Mouse (Mus musculus) megakaryocyte, embryonic 14.5 days (primary cell): ENCODE data around the gene Klhl29.

ENCODE experiments used
- FLI1 ChIP-seq: IDR thresholded peaks from 2 replicates; pipeline ENCODE4 v1.6.1; 2012; ENCODE audit warnings: low read length, inconsistent platforms, mixed read lengths
- GATA1 ChIP-seq: IDR thresholded peaks from 3 replicates; pipeline ENCODE4 v1.6.1; 2012; ENCODE audit warnings: mixed read lengths, low read length, inconsistent platforms, borderline replicate concordance

DNA sequence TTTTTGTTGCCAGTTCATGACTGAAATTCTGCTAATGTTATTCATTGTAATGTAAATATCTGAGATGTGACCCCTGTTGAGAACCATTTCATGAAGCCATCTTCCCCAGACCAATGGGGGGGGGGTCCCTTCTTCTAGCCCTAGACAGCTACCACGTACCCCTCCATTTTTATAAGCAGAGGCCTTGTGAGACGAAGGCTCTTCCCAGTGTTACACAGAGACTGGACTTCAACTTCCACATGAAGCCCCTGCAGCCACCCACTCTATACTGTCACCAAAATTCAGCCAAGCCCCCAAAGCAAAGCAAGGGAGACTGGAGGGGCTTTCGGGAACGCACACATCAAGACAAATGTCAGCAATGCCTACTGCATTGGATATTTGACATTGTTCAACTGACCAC is 6.1 kb downstream of the Klhl29 start:
- TF ChIP-seq GATA1 (no peak), FLI1 (no peak)
